Mouse (Mus musculus): ENCODE data around the gene Tgif1.

DNA sequence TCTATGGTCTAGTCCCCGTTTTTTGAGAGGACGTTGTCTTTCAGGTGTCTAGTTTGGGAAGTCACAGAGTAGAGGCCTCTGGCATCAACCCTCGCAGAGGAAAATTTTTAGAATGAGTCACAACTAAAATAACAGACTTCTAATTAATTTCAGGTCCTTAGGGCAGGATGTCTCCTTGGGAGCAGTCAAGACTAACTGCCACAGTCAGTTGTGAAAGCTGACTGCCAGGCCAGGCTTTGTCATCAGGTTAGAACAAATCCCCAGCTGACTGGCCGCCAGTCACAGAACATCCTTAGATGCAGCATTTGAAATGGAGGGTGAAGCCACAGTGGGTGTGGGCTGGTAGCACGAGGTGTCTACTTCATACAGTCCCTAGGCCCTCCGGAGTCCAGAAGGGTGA, 46.3 kb upstream of the Tgif1 start:
- no peak for TF ChIP-seq CTCF (IDR thresholded peaks at IDR 0.05; ENCODE audit: low read depth, low read length)
- TF ChIP-seq POLR2A (IDR thresholded peaks at IDR 0.05; ENCODE audit: extremely low read depth, insufficient read depth, low read length): no peak

Measured in liver, adult 2 months (tissue).